Mouse (Mus musculus): Measurements from ENCODE around the gene Pdzrn3.

DNA sequence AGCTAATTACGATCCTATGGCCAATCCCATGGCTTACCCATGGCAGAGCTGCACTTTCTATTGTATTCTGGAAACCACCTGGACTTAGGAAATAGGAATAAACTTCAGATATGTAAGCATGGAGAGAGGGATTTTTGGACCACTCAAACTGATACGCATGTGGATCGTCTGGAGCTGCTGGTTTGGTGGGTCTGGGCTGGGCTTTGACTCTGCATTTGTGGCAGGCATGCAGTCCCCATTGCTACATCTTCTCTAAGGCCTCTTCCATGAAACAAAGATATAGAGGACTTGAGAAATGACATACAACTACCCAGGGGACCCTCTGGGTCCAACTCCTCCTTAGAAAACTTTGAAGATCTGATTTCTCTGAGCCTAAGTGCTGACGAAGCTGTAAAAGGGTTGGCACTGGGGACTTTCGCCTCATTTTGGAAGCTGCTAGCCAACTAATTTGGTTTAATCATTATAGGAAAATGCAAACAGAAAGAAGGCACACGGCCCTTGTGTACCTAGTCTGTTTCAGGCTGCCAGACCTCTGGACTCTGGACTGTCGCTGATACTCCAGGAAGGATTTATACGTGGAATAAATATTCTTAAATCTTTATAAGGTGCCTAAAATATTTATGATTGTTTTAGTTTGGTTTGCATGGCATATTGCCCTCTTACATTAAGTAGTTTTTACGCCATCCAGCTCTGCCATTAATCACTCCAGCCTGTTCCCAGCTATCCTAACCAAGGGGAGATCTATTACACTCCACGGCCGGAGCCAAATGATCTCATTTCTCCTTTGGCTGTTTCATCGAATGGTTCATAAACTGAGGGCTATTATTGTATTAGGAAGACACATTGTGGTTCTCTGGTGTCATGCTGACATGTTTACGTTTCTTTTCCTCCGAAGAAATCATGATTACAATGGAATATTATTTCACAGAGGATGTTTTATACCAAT lies 275.7 kb downstream of the Pdzrn3 start:
- TF ChIP-seq CTCF (IDR thresholded peaks at IDR 0.05; ENCODE audit: low read depth, low read length) (no peak), GATA1 (IDR thresholded peaks at IDR 0.05; ENCODE audit: borderline replicate concordance, low read length) (no peak)
